Mouse (Mus musculus) liver, postnatal 0 days (tissue): ENCODE results near the gene Drc7. TPM values are rescaled to one million over a fixed set of nuclear protein-coding genes. Genes with fewer than 3 reads are reported as not detected.

Source experiments
- ATAC-seq: fragments of 200-750 bp; cut with Nextera tagmentation; 2 replicates; pipeline ENCODE4 v1.8.0; 2017; ENCODE audit warnings: mild to moderate bottlenecking, moderate library complexity
- DNase-seq: peaks from one replicate; pipeline ENCODE4 v3.0.0-alpha.2; 2016
- H3K27ac ChIP-seq: fragments of 300-500 bp; sonication (generic); 2 replicates; pipeline ENCODE4 v1.5.1; 2014; ENCODE audit warnings: antibody characterized with exemption, moderate library complexity, mild to moderate bottlenecking, low read depth
- H3K27me3 ChIP-seq: fragments of 300-500 bp; sonication (generic); 2 replicates; pipeline ENCODE4 v1.6.1; 2014; ENCODE audit warnings: low read length, control low read depth, mixed read lengths; ENCODE audit not compliant: insufficient read depth
- H3K36me3 ChIP-seq: fragments of 300-500 bp; sonication (generic); replicated peaks from 2 replicates; pipeline ENCODE4 v1.6.1; 2014; ENCODE audit warnings: mild to moderate bottlenecking, control low read depth, low read length, moderate library complexity, mixed read lengths; ENCODE audit not compliant: insufficient read depth
- H3K4me1 ChIP-seq: fragments of 300-500 bp; sonication (generic); 2 replicates; pipeline ENCODE4 v1.6.1; 2014; ENCODE audit warnings: antibody characterized with exemption, mild to moderate bottlenecking, control low read depth; ENCODE audit not compliant: insufficient read depth
- H3K4me2 ChIP-seq: fragments of 300-500 bp; sonication (generic); 2 replicates; pipeline ENCODE4 v1.6.1; 2014; ENCODE audit warnings: low read depth, mild to moderate bottlenecking, low read length, moderate library complexity, mixed read lengths
- H3K4me3 ChIP-seq: fragments of 300-500 bp; sonication (generic); 2 replicates; pipeline ENCODE4 v1.5.1; 2014; ENCODE audit warnings: low read depth, low read length
- H3K9ac ChIP-seq: fragments of 300-500 bp; sonication (generic); replicated peaks from 2 replicates; pipeline ENCODE4 v1.6.1; 2014; ENCODE audit warnings: mild to moderate bottlenecking, moderate library complexity
- H3K9me3 ChIP-seq: fragments of 300-500 bp; sonication (generic); 2 replicates; pipeline ENCODE4 v1.6.1; 2016; ENCODE audit warnings: mild to moderate bottlenecking, control low read depth, low read length, mixed read lengths
- CTCF ChIP-seq: sonication (generic); IDR thresholded peaks from 2 replicates; pipeline ENCODE4 v1.5.1; 2016; ENCODE audit warnings: antibody characterized with exemption, low read depth
- EP300 ChIP-seq: IDR thresholded peaks from 2 replicates; pipeline ENCODE4 v1.6.1; 2016; ENCODE audit warnings: antibody characterized with exemption, low read depth, mild to moderate bottlenecking
- whole genome bisulfite sequencing: fragments of 180-500 bp; shearing (Covaris S2); extraction: QIAGEN DNeasy Blood & Tissue Kit; methylation state at CpG from one replicate; pipeline ENCODE4 v1.1.7; 2014; ENCODE audit not compliant: insufficient replicate concordance; 5-methylcytosine and 5-hydroxymethylcytosine counted together
- polyA plus RNA-seq: library from polyadenylated mRNA; unstranded; fragments of >200 nt; fragmentation: Nextera tagmentation; extraction: Ambion mirVana; gene quantifications from 2 replicates; pipeline ENCODE4 v1.2.1, GENCODE M21; 2015

Gene Drc7
- polyA plus RNA-seq, 1 experiment from 2014 or later = 0.28 TPM

GRCm38 (mm10) chr8:95067582-95067981 lies 12.7 kb downstream of the Drc7 start:
- Histone ChIP-seq H3K27ac (no peak overlapping the region), H3K4me2 (no peak overlapping the region), H3K9ac (no peak overlapping the region), H3K27me3 (no peaks in the 10 kb centered on the region), H3K4me3 (no peak overlapping the region), H3K9me3 (no peaks in the 10 kb centered on the region), H3K4me1 (no peaks in the 10 kb centered on the region), H3K36me3 (no peaks in the 10 kb centered on the region)
- ATAC-seq = no peak
- 45% methylated on average over 3 of the region's 3 CpGs for WGBS
- TF ChIP-seq EP300 (no peak), CTCF (peak; percentile 82)
- peak; percentile 82 for DNase-seq

GRCm38 (mm10) chr8:95075504-95075903 lies 20.6 kb downstream of the Drc7 start:
- no peak overlapping the region for H3K4me2 ChIP-seq
- H3K9ac ChIP-seq = no peak overlapping the region
- 73% methylated on average over 3 of the region's 3 CpGs for WGBS
- ATAC-seq (no peak), DNase-seq (no peak)
- TF ChIP-seq EP300 (no peak), CTCF (no peak)
- no peaks in the 10 kb centered on the region for H3K36me3 ChIP-seq
- no peaks in the 10 kb centered on the region for H3K27me3 ChIP-seq
- no peak overlapping the region for H3K27ac ChIP-seq
- no peaks in the 10 kb centered on the region for H3K9me3 ChIP-seq
- H3K4me1 ChIP-seq = no peaks in the 10 kb centered on the region; the same call in 1 of the 2 replicates
- no peak overlapping the region for H3K4me3 ChIP-seq

GRCm38 (mm10) chr8:95076151-95076550 lies 21.2 kb downstream of the Drc7 start:
- no peak for TF ChIP-seq CTCF
- no peak for TF ChIP-seq EP300
- ATAC-seq = no peak
- Histone ChIP-seq H3K4me3 (no peak overlapping the region), H3K27me3 (no peaks in the 10 kb centered on the region), H3K9me3 (no peaks in the 10 kb centered on the region), H3K4me1 (no peaks in the 10 kb centered on the region; the same call in 1 of the 2 replicates), H3K4me2 (no peak overlapping the region), H3K27ac (no peak overlapping the region), H3K36me3 (no peaks in the 10 kb centered on the region), H3K9ac (no peak overlapping the region)
- 76% methylated on average over 17 of the region's 17 CpGs for WGBS
- no peak for DNase-seq

- WGBS = 68% methylated on average over 3 of the region's 3 CpGs
- H3K9ac ChIP-seq = no peak overlapping the region
- peaks cover 7% of the 10 kb centered on the region; the same call in 1 of the 2 replicates for H3K4me1 ChIP-seq
- no peak overlapping the region for H3K4me3 ChIP-seq
- H3K27me3 ChIP-seq = no peaks in the 10 kb centered on the region
- no peak overlapping the region for H3K4me2 ChIP-seq
- H3K36me3 ChIP-seq = no peaks in the 10 kb centered on the region; the same call in 1 of the 2 replicates
- DNase-seq = no peak
- ATAC-seq = no peak
- no peak for TF ChIP-seq EP300
- no peak for TF ChIP-seq CTCF
- no peak overlapping the region for H3K27ac ChIP-seq
- H3K9me3 ChIP-seq = no peaks in the 10 kb centered on the region
These were observed 23.2 kb downstream of the Drc7 start for GRCm38 (mm10) chr8:95078055-95078454.

- no peak overlapping the region for H3K4me2 ChIP-seq
- no peak for TF ChIP-seq EP300
- no peak for TF ChIP-seq CTCF
- no peak for ATAC-seq
These were observed 24.4 kb downstream of the Drc7 start for GRCm38 (mm10) chr8:95079305-95079704.

GRCm38 (mm10) chr8:95080381-95081341 lies 25.8 kb downstream of the Drc7 start, which contains the start of gene Katnb1:
TSS of gene Katnb1 (plus strand) at chr8:95081186.
- under 1% methylated on average over 47 of the region's 47 CpGs for WGBS
- TF ChIP-seq CTCF (no peak), EP300 (peak; percentile 98)
- ATAC-seq = peak; percentile 95

More at GRCm38 (mm10) chr8:95079305-95079704, 24.4 kb downstream of the Drc7 start:
- WGBS = 86% methylated on average over 4 of the region's 4 CpGs
- H3K9me3 ChIP-seq = no peaks in the 10 kb centered on the region
- no peak overlapping the region for H3K4me3 ChIP-seq
- no peaks in the 10 kb centered on the region; the same call in 1 of the 2 replicates for H3K36me3 ChIP-seq
- no peak overlapping the region for H3K9ac ChIP-seq
- no peaks in the 10 kb centered on the region for H3K27me3 ChIP-seq
- H3K4me1 ChIP-seq = peaks cover 7% of the 10 kb centered on the region; the same call in 1 of the 2 replicates
- H3K27ac ChIP-seq = no peak overlapping the region
- no peak for DNase-seq

More at GRCm38 (mm10) chr8:95080381-95081341, 25.8 kb downstream of the Drc7 start, which contains the start of gene Katnb1:
- peak within 1 kb of the TSS; percentile 74 for H3K9ac ChIP-seq
- H3K27ac ChIP-seq = peak within 1 kb of the TSS; percentile 74
- H3K9me3 ChIP-seq = no peaks in the 10 kb centered on the region
- H3K36me3 ChIP-seq = no peaks in the 10 kb centered on the region; the same call in 1 of the 2 replicates
- H3K27me3 ChIP-seq = no peaks in the 10 kb centered on the region
- H3K4me3 ChIP-seq = peak within 1 kb of the TSS; percentile 71
- H3K4me2 ChIP-seq = peak within 1 kb of the TSS; percentile 94
- H3K4me1 ChIP-seq = peaks cover 7% of the 10 kb centered on the region; the same call in 1 of the 2 replicates
- DNase-seq = peak; percentile 97
